Mouse (Mus musculus): Measurements from ENCODE around the gene Kit.

DNA sequence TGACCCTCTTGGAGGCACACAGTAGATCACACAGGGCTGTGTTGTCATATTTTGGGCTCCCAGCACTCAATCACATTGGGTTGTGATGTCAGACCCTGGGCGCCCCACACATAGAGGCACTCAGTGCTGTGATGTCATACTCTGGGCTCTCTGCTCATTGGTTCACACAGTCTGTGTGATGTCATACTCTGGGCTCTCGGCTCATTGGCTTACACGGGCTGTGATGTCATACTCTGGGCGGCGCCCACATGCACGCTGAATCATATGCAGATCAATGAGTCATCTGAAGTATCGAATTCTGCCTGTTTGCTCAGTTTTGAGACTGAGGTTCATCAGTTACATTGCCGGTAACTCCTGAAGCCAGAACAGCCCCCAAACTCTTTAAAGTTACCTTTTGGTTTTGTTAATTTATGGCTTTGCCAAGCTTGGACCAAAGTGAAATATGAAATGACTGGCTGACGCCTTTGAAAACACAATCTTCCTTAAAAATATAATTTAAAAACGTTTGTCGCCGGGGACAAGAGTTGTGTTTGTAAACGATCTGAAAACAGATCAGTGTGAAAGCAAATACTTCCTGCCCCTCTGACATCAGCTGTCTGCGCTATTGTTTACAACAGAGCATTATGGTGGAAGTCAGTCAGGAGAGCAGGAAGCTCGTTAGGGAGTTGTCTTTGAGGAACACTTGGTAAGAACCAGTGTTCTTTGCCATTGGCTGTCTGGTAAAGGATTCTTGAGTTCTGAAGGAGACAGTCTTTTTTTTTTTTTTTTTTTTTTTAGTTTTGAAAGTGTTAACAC lies 15.0 kb downstream of the Kit start:
- TF ChIP-seq MYOG (IDR thresholded peaks at IDR 0.05; ENCODE audit: control insufficient read depth in 1 of 3, insufficient read depth in 1 of 3, insufficient read length in 2 of 3, low read depth in 2 of 3), result no peak
- TF ChIP-seq USF1 (IDR thresholded peaks at IDR 0.05; ENCODE audit: low read depth), result no peak
- no peak for TF ChIP-seq POLR2A (IDR thresholded peaks at IDR 0.05; ENCODE audit: insufficient read length, low read depth)
- no peak for TF ChIP-seq TCF12 (IDR thresholded peaks at IDR 0.05; ENCODE audit: insufficient read depth, poor library complexity, severe bottlenecking)
- no peak for TF ChIP-seq REST (IDR thresholded peaks at IDR 0.05; ENCODE audit: insufficient read depth, insufficient read length)
- no peak for TF ChIP-seq MYOD1 (IDR thresholded peaks at IDR 0.05; ENCODE audit: control insufficient read depth in 1 of 3, insufficient read length in 2 of 3, low read depth in 2 of 3)
- TF ChIP-seq MAX (IDR thresholded peaks at IDR 0.05; ENCODE audit: low read depth), result no peak
- no peak for TF ChIP-seq POLR2AphosphoS2 (IDR thresholded peaks at IDR 0.05; ENCODE audit: insufficient read length, low read depth)

Measured in myocyte (in vitro differentiated cells).